Mouse (Mus musculus) midbrain, embryonic 10.5 days (tissue): Measurements from ENCODE around the gene Pcsk2. TPM values are rescaled to one million over a fixed set of nuclear protein-coding genes. Genes with fewer than 3 reads are reported as not detected.

Source experiments
- DNase-seq: peaks from one replicate; pipeline ENCODE4 v3.0.0-alpha.2; 2017; ENCODE audit warnings: low spot score
- H3K27ac ChIP-seq: fragments of 300-500 bp; sonication (generic); replicated peaks from 2 replicates; pipeline ENCODE4 v1.5.1; 2016; ENCODE audit warnings: mild to moderate bottlenecking
- H3K27me3 ChIP-seq: fragments of 300-500 bp; sonication (generic); 2 replicates; pipeline ENCODE4 v1.6.1; 2016; ENCODE audit warnings: low read depth, mild to moderate bottlenecking; ENCODE audit not compliant: poor library complexity, severe bottlenecking
- H3K36me3 ChIP-seq: fragments of 300-500 bp; sonication (generic); 2 replicates; pipeline ENCODE4 v1.6.1; 2016; ENCODE audit warnings: mild to moderate bottlenecking, moderate library complexity
- H3K4me1 ChIP-seq: fragments of 300-500 bp; sonication (generic); 2 replicates; pipeline ENCODE4 v1.6.1; 2016
- H3K4me3 ChIP-seq: fragments of 300-500 bp; sonication (generic); 2 replicates; pipeline ENCODE4 v1.5.1; 2016; ENCODE audit warnings: mild to moderate bottlenecking, moderate library complexity
- H3K9me3 ChIP-seq: fragments of 300-500 bp; sonication (generic); replicated peaks from 2 replicates; pipeline ENCODE4 v1.6.1; 2016; ENCODE audit warnings: mild to moderate bottlenecking
- WGBS: fragments of 180-500 bp; shearing (Covaris S2); methylation state at CpG from one replicate; pipeline ENCODE4 v1.1.7; 2016; 5-methylcytosine and 5-hydroxymethylcytosine counted together
- polyA plus RNA-seq: library from polyadenylated mRNA; unstranded; fragments of >200 nt; fragmentation: Nextera tagmentation; extraction: Ambion mirVana; gene quantifications from 2 replicates; pipeline ENCODE4 v1.2.1, GENCODE M21; 2016

Pcsk2 gene
- polyA plus RNA-seq, 1 experiment from 2014 or later, result 2.9 TPM

- H3K27me3 ChIP-seq, result no peaks in the 10 kb centered on the region
- DNase-seq, result no peak
- WGBS, result 19% methylated on average over 4 of the region's 4 CpGs
- H3K27ac ChIP-seq, result no peak overlapping the region
- H3K4me3 ChIP-seq, result no peak overlapping the region
- H3K36me3 ChIP-seq, result no peaks in the 10 kb centered on the region
- no peaks in the 10 kb centered on the region for H3K4me1 ChIP-seq
- peaks cover 5% of the 10 kb centered on the region; the same call in 1 of the 2 replicates for H3K9me3 ChIP-seq
These were observed 230.5 kb downstream of the Pcsk2 start for GRCm38 (mm10) chr2:143776448-143776847.

GRCm38 (mm10) chr2:143780310-143780709 is 234.4 kb downstream of the Pcsk2 start:
- Histone ChIP-seq H3K36me3 (no peaks in the 10 kb centered on the region), H3K4me3 (no peak overlapping the region), H3K27me3 (no peaks in the 10 kb centered on the region), H3K27ac (no peak overlapping the region), H3K4me1 (no peaks in the 10 kb centered on the region), H3K9me3 (no peaks in the 10 kb centered on the region)
- DNase-seq, result no peak
- 89% methylated on average over 2 of the region's 2 CpGs for WGBS

DNA sequence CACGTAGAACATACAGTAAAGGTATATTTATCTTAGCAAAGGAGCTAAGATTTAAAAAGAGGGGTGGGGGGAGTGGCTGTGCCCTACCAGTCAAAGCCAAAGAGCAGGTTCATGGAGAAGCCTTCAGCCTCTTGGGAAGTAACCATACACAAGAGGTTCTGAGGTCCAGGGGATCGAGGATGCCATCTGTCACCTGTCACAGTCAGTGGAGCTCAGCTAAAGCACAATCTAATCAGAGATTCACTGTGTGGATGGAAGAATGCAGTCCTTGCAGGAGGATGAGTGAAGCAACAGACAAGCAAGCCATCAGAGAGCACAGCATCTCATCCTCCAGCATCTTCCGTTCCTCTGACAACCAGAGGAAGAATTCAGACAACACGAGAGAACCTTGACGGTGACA is 244.0 kb downstream of the Pcsk2 start:
- Histone ChIP-seq H3K27ac (no peak overlapping the region), H3K4me3 (no peak overlapping the region), H3K4me1 (no peaks in the 10 kb centered on the region), H3K9me3 (no peaks in the 10 kb centered on the region), H3K27me3 (no peaks in the 10 kb centered on the region), H3K36me3 (no peaks in the 10 kb centered on the region)
- WGBS, result 87% methylated on average over 5 of the region's 5 CpGs
- no peak for DNase-seq

GRCm38 (mm10) chr2:143795858-143796257 is 249.9 kb downstream of the Pcsk2 start:
- H3K4me3 ChIP-seq, result no peak overlapping the region
- WGBS, result 91% methylated on average over 4 of the region's 4 CpGs
- H3K36me3 ChIP-seq, result no peaks in the 10 kb centered on the region
- no peak overlapping the region for H3K27ac ChIP-seq
- H3K9me3 ChIP-seq, result no peaks in the 10 kb centered on the region
- H3K4me1 ChIP-seq, result no peaks in the 10 kb centered on the region
- H3K27me3 ChIP-seq, result no peaks in the 10 kb centered on the region
- DNase-seq, result no peak

DNA sequence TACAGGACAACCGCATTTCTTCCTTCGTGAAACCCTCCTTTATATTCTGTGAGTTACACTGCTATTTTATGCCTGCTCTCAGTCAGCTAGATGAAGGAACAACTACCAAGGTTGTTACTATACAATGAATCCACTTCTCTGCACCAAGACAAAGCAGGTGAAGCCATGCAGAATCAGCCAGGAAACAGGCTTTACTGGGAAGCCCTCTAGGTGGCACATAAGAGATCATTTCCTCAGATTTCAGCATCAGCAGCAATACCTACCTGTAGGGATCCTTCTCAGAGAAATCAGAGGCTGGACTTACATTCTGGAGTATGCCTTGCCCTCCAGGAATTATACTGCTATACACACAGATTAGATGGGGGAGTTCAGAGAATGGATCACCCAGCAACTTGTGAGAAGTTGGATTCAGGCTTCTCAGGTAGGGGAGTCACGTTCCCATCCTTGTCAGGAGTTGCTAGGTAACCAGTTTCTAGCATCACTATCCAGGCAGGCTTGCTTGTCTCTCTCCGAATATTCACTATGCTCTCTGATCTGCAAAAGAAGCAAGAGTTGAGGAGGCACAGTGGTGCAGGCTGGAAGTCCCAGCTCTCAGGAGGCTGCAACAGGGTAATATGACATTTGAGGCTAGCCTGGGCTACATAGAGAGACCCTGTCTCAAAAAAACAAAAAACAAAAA is 250.5 kb downstream of the Pcsk2 start:
- Histone ChIP-seq H3K9me3 (no peaks in the 10 kb centered on the region), H3K36me3 (no peaks in the 10 kb centered on the region), H3K27ac (no peak overlapping the region), H3K4me1 (no peaks in the 10 kb centered on the region), H3K27me3 (no peaks in the 10 kb centered on the region), H3K4me3 (no peak overlapping the region)
- DNase-seq, result no peak
- WGBS, result 78% methylated on average over 4 of the region's 4 CpGs

DNA sequence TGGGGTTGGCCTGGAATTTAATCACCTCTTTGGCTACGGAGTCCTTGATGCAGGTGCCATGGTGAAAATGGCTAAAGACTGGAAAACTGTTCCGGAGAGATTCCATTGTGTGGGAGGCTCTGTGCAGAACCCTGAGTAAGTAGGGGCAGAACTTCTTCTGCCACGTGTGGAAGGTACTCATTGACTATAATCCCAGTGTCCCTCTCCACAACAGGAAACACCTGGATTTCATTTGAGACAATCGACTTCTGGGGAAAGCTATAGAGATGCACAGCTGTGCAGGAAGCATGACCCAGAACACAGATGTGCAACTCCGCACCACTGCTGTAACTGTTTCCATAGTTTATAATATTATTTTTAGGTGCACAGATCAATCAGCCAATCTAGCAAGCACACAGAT is 255.1 kb downstream of the Pcsk2 start:
- no peak for DNase-seq
- no peak overlapping the region for H3K27ac ChIP-seq
- no peaks in the 10 kb centered on the region for H3K4me1 ChIP-seq
- WGBS, result 85% methylated on average over 5 of the region's 5 CpGs
- H3K27me3 ChIP-seq, result no peaks in the 10 kb centered on the region
- H3K9me3 ChIP-seq, result no peaks in the 10 kb centered on the region; the same call in 1 of the 2 replicates
- H3K36me3 ChIP-seq, result no peaks in the 10 kb centered on the region
- no peak overlapping the region for H3K4me3 ChIP-seq

DNA sequence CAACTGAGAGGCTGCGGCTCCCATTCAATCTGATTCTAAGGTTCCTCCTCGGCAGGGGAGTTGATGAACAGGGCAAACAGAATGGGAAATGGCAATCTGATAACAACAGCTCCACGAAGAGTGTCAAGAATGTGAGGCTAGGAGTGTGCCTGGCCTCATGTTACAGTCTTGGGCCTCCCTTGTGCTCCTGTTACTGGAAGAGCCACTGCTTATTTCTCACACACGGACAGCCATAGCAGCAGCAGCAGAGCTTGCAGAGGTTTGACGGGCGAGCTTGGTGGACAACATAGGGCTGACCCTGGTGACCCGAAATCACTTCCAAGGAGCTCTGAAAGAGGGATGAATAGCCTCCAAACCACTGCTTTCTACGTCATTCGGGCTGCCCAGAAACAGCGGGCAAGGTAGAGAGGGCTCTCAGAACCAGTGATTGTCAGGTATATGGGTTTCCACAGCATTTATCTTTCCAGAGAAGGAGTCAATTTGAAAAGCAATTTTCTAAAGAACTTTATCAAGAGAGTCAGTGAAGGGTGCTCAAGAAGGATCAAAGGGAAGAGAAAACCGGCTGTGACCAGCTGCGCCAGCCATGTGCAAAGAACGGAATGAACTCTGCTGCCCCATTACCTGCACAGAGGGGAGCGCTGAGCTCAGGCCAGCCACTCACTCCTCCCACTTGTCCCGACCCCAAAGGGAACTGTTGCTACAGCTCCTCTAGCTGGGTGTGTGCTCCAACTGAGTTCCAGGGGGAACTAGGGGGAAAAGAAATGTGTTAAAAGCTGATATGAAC is 260.4 kb downstream of the Pcsk2 start:
- Histone ChIP-seq H3K27me3 (no peaks in the 10 kb centered on the region), H3K4me3 (no peak overlapping the region), H3K4me1 (peaks cover 6% of the 10 kb centered on the region; the same call in 1 of the 2 replicates), H3K9me3 (no peaks in the 10 kb centered on the region; the same call in 1 of the 2 replicates), H3K36me3 (no peaks in the 10 kb centered on the region), H3K27ac (no peak overlapping the region)
- no peak for DNase-seq
- WGBS, result 73% methylated on average over 15 of the region's 15 CpGs

DNA sequence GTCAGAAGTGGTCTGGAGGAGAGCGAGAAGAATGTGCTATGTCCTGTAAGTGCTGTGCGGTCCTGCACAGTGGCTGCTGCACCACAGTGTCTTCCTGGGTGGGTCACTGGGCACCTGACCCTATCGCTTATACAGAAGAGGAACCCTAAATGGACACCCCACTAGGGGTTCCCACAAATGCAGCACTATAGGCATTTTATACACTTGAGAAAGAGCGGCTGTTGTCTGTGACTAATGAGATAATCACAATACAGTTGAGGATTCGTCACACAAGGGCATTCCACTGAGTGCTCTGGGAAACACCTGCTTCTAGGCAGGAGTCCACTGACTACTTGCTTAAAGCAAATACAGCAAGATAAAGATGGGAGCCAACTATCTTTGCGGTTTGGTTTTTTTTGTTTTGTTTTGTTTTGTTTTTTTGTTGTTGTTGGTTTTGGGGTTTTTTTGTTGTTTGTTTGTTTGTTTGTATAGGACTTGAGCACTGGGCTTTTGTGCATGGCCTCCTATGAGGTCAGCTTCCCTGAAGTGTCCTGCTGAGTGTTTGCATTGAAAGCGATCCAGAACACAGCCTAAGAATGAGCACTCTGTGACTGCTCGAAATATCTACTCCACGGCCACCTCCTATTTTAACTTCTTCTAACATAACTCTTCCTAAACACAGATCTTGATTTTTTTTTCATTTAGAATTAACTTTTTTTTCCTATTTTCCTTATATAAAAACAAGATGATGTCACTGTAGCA is 261.1 kb downstream of the Pcsk2 start:
- no peaks in the 10 kb centered on the region for H3K27me3 ChIP-seq
- H3K27ac ChIP-seq, result no peak overlapping the region
- peaks cover 6% of the 10 kb centered on the region; the same call in 1 of the 2 replicates for H3K4me1 ChIP-seq
- WGBS, result 78% methylated on average over 9 of the region's 9 CpGs
- no peaks in the 10 kb centered on the region for H3K36me3 ChIP-seq
- no peaks in the 10 kb centered on the region; the same call in 1 of the 2 replicates for H3K9me3 ChIP-seq
- H3K4me3 ChIP-seq, result no peak overlapping the region
- DNase-seq, result no peak

DNA sequence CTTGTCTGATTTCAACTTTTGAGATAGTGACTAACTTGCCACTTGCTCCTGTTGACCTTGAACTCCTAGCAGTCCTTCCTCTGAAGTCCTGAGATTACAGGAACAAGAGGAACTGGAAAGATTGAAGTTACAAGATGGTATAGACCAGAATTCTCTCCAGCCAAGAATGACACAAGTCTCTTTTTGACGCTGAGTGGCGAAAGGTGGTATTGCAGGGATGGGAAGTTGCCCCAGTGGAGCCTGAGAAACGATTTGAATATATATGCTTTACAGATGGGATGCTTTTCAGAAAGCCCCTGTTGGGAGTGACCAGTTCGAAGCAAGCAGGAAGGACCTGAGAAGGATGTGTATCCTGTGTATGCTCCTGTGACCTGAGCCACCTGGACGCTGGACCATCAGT is 262.8 kb downstream of the Pcsk2 start:
- H3K36me3 ChIP-seq, result no peaks in the 10 kb centered on the region
- WGBS, result 71% methylated on average over 5 of the region's 5 CpGs
- DNase-seq, result no peak

GRCm38 (mm10) chr2:143812262-143812661 is 266.3 kb downstream of the Pcsk2 start:
- H3K27ac ChIP-seq, result no peak overlapping the region
- DNase-seq, result no peak
- H3K36me3 ChIP-seq, result no peaks in the 10 kb centered on the region
- H3K27me3 ChIP-seq, result no peaks in the 10 kb centered on the region
- H3K4me3 ChIP-seq, result no peak overlapping the region
- H3K4me1 ChIP-seq, result no peaks in the 10 kb centered on the region
- WGBS, result 74% methylated on average over 4 of the region's 4 CpGs
- H3K9me3 ChIP-seq, result no peaks in the 10 kb centered on the region

More for the DNA sequence above, 262.8 kb downstream of the Pcsk2 start:
- Histone ChIP-seq H3K9me3 (no peaks in the 10 kb centered on the region; the same call in 1 of the 2 replicates), H3K27ac (no peak overlapping the region), H3K4me1 (peaks cover 6% of the 10 kb centered on the region; the same call in 1 of the 2 replicates), H3K4me3 (no peak overlapping the region), H3K27me3 (no peaks in the 10 kb centered on the region)

- Histone ChIP-seq H3K4me3 (no peak overlapping the region), H3K9me3 (no peaks in the 10 kb centered on the region), H3K36me3 (no peaks in the 10 kb centered on the region), H3K4me1 (no peaks in the 10 kb centered on the region), H3K27ac (no peak overlapping the region), H3K27me3 (no peaks in the 10 kb centered on the region)
- WGBS, result 94% methylated on average over 11 of the region's 11 CpGs
- DNase-seq, result no peak
These were observed 267.5 kb downstream of the Pcsk2 start for GRCm38 (mm10) chr2:143813461-143813860.

GRCm38 (mm10) chr2:143831645-143832044 is 285.7 kb downstream of the Pcsk2 start:
- 83% methylated on average over 17 of the region's 17 CpGs for WGBS
- no peaks in the 10 kb centered on the region for H3K36me3 ChIP-seq
- DNase-seq, result no peak
- no peaks in the 10 kb centered on the region for H3K9me3 ChIP-seq
- H3K27ac ChIP-seq, result no peak overlapping the region
- no peaks in the 10 kb centered on the region for H3K4me1 ChIP-seq
- no peaks in the 10 kb centered on the region for H3K27me3 ChIP-seq
- no peak overlapping the region for H3K4me3 ChIP-seq
